Mouse (Mus musculus) left cerebral cortex, postnatal 25 days (tissue): ENCODE data around the gene Fam20b. TPM values are rescaled to one million over a fixed set of nuclear protein-coding genes. Genes with fewer than 3 reads are reported as not detected.

Experiments used
- DNase-seq, 2 experiments: peaks; one replicate each; pipeline ENCODE4 v3.0.0; 2022; ENCODE audit warnings: low spot score in 2 of 2, mixed read lengths in 1 of 2
- intact Hi-C: fragments of 180-260 bp; cut with DNase I; formaldehyde crosslinking; loops from one replicate; pipeline ENCODE4 v1.15.1; 2025
- total RNA-seq, 2 experiments: library from RNA; stranded (reverse); gene quantifications; 2 replicates each; pipeline ENCODE4 v1.2.3; 2021

The Fam20b gene
- total RNA-seq, 2 experiments from 2014 or later = 68.3 to 73.2 TPM

DNA sequence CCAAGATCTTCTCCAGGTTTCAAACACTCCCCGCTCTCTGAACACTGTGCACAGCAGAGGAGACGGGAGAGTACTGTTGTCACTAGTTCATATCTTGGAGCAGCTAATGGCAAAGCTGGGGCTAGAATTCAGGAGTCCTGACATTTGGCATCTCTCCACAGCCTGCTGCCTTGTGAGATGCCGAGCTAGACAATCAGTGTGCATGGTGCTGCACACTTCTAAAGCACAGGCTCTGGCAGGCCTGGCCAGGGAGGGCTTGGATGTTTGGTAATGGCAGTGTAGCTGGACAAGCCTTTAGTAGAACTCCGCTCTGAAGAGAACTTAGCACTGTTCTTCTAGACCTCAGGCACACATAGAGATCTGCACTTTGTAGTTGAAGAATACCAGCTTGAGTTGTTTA lies 72.9 kb downstream of the Fam20b start:
- no peak for DNase-seq
- intact Hi-C loops = no loop called here

DNA sequence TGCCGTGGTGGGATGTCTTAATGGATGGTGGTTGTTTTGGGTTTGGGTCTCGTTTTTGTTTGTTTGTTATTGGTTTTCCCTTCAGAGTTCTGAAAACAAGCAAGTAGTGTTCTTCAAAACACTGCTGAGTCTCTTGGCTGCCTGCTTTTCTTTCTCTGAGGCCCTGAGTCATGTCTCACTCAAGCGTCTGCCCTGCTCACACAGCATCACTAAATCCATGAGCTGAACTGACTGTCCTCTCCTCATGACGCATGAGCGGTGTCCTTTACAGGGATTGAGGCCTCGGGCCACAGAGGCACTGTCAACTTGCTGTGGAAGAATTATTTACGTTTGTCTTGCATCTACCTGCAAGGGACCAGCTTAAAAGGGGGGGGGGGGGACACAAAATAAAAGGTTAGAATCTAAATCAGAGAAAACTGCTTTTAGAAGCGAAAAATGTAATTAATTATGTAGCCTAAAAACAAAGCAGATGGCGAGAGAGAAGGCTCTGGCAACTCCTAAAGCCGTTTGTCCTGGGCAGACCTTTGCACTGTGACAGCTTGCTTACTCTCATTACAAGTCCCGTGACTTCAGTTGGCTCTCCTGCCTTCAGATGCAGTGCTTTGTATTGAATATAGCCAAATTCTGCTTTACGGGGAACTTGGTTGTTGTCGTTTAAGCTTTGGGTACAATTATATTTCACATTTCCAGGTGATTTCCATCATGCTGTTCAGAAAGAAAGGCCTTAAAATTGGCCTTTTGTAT lies 73.9 kb downstream of the Fam20b start:
- intact Hi-C loops = no loop called here
- DNase-seq = peak in 1 of 2 experiments; percentile 28

DNA sequence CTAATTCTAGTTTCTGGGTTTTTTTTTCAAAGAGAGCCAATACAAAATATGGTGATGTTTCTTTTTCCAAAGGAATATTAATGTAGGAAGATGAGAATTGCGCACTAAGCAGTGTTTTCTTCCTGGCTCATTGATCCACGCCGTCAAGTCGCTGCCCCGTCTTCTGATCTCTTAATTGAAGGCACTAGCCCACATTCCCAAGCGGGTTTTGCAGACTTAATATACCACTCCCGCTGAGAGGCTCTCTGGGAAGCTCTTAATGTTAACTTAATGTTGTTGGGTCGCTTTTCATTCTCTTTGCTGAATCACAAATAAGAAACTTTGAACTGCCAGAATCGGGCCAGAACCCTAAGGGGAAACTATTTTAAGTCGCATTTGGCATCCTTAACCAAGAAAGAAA lies 74.8 kb downstream of the Fam20b start:
- intact Hi-C loops = no loop called here
- DNase-seq = no peak

DNA sequence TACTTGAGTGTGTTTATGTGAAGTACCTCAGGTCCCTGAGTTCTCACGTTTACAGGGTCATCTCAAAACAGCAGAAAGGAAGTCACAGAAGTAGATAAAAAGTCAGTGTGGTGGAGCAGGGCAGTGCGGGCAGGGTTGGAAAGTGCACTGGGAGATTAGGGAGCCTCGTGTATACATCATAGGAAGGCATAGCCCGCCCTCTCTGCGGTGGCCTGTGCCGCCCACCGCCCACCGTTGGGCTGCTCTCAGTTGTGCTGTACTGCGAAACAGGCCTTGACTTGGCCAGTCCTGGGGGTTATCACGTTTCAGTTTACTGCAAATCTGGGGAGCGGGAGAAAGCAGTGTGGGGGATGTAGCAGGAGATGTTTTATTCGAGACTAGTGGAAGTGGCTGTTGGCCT lies 76.1 kb downstream of the Fam20b start:
- DNase-seq = no peak
- intact Hi-C loops = no loop called here

DNA sequence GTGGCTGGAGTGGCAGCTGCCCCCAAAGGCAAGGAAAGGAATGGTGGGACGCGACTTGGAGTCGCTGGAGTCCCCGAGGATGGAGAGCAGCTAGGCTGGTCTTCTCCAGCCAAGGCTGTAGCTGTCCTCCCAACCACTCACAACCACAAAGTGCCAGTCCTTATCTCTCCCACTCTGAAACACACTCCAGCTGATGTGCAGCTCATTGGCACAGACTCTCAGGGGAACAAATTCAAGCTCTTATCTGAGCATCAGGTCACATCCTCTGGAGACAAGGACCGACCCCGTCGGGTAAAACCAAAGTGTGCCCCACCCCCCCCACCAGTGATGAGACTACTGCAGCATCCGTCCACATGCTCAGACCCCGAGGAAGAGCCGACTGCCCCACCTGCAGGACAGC lies 77.1 kb downstream of the Fam20b start:
- intact Hi-C loops = no loop called here
- DNase-seq = no peak

DNA sequence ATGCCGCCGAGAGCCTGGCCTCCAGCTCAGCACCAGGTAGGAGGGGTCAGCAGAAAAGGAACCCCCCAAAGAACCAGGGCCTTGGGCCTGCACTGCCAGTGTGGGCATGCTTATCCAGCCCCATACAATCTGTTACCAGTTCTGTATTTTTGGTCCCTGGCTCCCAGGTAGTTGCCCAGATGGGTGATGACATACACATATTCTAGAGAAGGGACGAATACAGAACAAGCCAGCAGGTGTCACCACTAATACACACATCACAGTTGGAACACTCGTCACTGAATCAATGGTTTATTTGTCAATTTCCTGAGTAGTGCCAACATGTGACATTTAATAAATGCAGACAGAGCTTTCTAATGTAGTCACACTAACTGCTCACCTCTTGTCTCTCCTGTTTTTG lies 78.3 kb downstream of the Fam20b start:
- DNase-seq = no peak
- intact Hi-C loops = no loop called here

DNA sequence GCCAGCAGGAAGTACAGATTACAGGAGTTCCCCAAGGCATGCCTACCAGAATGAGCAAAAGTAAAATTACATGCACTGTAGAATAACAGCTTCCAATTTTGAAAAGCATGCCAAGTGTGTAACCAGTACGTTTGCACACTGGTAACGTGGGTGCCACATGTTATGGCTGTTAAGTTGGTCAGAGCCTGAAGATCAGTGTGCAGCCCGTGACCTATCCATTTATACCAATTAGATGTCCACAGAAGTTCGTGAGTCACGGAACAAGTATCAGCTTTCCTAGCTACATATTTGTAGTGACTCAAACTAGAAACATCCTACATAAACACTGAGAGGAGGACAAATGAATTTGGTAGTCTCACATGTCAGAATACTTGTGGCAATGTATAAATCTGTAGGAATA lies 79.4 kb downstream of the Fam20b start:
- intact Hi-C loops = no loop called here
- no peak for DNase-seq

DNA sequence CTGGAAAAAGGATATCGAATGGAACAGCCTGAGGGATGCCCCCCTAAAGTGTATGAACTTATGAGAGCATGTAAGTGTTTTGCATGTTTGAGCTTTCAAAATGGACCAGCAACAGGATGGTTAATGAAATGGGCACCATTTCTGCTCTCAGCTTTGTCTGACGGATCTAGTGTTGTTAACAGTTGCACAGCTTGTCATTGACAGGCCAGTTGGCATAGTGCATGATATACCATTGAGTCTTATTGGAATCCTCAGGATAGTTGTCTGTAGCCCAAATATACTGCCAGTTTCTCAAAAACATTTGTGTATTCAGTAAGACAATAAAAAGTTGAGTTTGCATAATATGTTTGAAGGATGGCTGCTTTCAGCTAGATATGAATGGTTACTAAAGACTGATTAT lies 83.7 kb downstream of the Fam20b start:
- DNase-seq = no peak
- intact Hi-C loops = no loop called here

DNA sequence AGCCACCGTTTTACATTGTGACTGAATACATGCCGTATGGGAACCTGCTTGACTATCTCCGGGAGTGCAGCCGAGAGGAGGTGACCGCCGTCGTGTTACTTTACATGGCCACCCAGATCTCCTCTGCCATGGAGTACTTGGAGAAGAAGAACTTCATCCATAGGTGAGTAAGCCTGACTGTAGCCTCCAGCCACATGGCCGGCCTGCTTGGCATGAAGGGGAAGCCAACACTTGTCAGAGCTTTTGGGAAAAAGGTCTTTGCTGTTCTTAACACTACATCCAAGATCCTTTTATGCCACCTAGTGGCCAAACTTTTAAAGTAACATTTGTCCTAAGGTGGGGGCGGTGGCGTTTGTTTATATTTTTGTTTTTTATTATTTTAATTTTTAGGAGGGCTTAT lies 85.8 kb downstream of the Fam20b start:
- DNase-seq = peak; percentile 29 to 47
- intact Hi-C loops = loop anchor here (2.0 to 5.0 kb wide), 4 partner anchors 51 to 371 kb away; partner anchors contain the start of gene Abl2

DNA sequence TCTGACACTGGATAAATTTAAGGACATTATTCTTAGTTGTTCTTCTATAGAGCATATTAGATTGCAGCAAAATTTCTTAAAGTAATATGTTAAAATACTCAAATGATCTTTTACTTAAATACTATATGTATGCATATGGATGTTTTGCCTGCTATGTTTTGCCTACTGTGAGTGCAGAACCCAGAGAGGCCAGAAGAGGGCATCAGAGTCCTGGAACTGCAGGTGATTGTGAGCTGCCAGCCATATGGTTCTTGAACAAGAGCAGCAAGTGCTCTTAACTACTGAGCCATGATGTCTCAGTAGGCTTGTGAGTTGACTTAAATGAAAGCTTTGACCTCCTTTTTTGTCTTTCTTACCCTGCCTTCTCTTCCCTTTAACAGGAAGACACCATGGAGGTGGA lies 87.9 kb downstream of the Fam20b start:
- intact Hi-C loops = loop anchor here (5.0 kb wide), 3 partner anchors 49 to 369 kb away; partner anchors contain the start of gene Abl2
- no peak for DNase-seq

DNA sequence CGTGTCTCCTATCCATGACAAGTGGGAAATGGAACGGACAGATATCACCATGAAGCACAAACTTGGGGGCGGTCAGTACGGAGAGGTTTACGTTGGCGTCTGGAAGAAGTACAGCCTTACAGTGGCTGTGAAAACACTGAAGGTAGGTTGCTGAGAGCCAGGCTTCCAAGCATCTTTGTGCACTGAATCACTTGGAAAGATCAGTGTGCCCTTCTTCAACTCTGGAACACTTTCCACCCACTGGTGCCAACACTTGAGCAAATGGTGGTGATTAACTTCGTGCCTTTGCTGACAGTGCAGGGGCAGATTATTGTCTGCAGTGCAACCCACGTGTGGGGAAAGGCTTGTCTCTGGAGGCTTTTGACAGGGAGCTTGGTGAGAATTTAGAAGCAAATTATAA lies 88.9 kb downstream of the Fam20b start:
- intact Hi-C loops = loop anchor here (5.0 kb wide), 3 partner anchors 48 to 368 kb away; partner anchors contain the start of gene Abl2
- DNase-seq = peak in 1 of 2 experiments; percentile 46

Other genes with a start within 250 kb of the Fam20b start
- 10 to 100 TPM; 42.1 to 49.8 TPM for gene Soat1, start 244.8 kb downstream of the Fam20b start, total RNA-seq
- 10 to 100 TPM; 46.8 to 46.9 TPM for gene Gm10031, start 195.1 kb downstream of the Fam20b start, total RNA-seq
- gene Abl2, start 160.3 kb downstream of the Fam20b start, total RNA-seq = 10 to 100 TPM; 58.9 to 67.1 TPM
- gene Tor3a, start 44.7 kb downstream of the Fam20b start, total RNA-seq = 1 to 10 TPM; 5.4 to 6.4 TPM
- gene Angptl1, start 119.5 kb upstream of the Fam20b start, total RNA-seq = under 1 TPM; 0.53 to 0.78 TPM
- 10 to 100 TPM; 38.4 to 46.2 TPM for gene Ralgps2, start 220.5 kb upstream of the Fam20b start, total RNA-seq